Mouse (Mus musculus) spleen, postnatal 10 days (tissue): ENCODE measurements around the gene Prickle1.

Experiments used
- DNase-seq, 2 experiments: peaks; one replicate each; pipeline ENCODE4 v3.0.0; 2021 to 2022; ENCODE audit warnings: low spot score in 2 of 2

The Prickle1 gene

GRCm38 (mm10) chr15:93594888-93595698 is 598 bp downstream of the Prickle1 start:
- DNase-seq, result peak; percentile 26 to 48

GRCm38 (mm10) chr15:93594296-93594887 is 1.3 kb downstream of the Prickle1 start:
- DNase-seq, result no peak

- DNase-seq, result no peak
Observed at GRCm38 (mm10) chr15:93592596-93592995, 3.1 kb downstream of the Prickle1 start.

GRCm38 (mm10) chr15:93591831-93592321 is 3.8 kb downstream of the Prickle1 start:
- DNase-seq, result no peak

GRCm38 (mm10) chr15:93591371-93591770 is 4.3 kb downstream of the Prickle1 start:
- no peak for DNase-seq

GRCm38 (mm10) chr15:93588401-93588800 is 7.3 kb downstream of the Prickle1 start:
- no peak for DNase-seq

- DNase-seq, result no peak
Observed at GRCm38 (mm10) chr15:93587660-93588059, 8.0 kb downstream of the Prickle1 start.

GRCm38 (mm10) chr15:93583051-93583450 is 12.6 kb downstream of the Prickle1 start:
- no peak for DNase-seq

GRCm38 (mm10) chr15:93581736-93582135 is 14.0 kb downstream of the Prickle1 start:
- DNase-seq, result no peak

- no peak for DNase-seq
Observed at GRCm38 (mm10) chr15:93579899-93580298, 15.8 kb downstream of the Prickle1 start.

- no peak for DNase-seq
Observed at GRCm38 (mm10) chr15:93579100-93579499, 16.6 kb downstream of the Prickle1 start.

GRCm38 (mm10) chr15:93576361-93576760 is 19.3 kb downstream of the Prickle1 start:
- DNase-seq, result no peak

GRCm38 (mm10) chr15:93575884-93576283 is 19.8 kb downstream of the Prickle1 start:
- peak; percentile 31 to 74 for DNase-seq

GRCm38 (mm10) chr15:93572889-93573288 is 22.8 kb downstream of the Prickle1 start:
- DNase-seq, result no peak

- no peak for DNase-seq
Observed at GRCm38 (mm10) chr15:93570881-93571495, 24.7 kb downstream of the Prickle1 start.

- DNase-seq, result no peak
Observed at GRCm38 (mm10) chr15:93568911-93569310, 26.8 kb downstream of the Prickle1 start.

GRCm38 (mm10) chr15:93567546-93568307 is 28.0 kb downstream of the Prickle1 start:
- no peak for DNase-seq

GRCm38 (mm10) chr15:93563491-93563890 is 32.2 kb downstream of the Prickle1 start:
- DNase-seq, result no peak

GRCm38 (mm10) chr15:93561540-93561939 is 34.2 kb downstream of the Prickle1 start:
- no peak for DNase-seq

- DNase-seq, result no peak
Observed at GRCm38 (mm10) chr15:93558421-93558820, 37.3 kb downstream of the Prickle1 start.

GRCm38 (mm10) chr15:93555719-93556118 is 40.0 kb downstream of the Prickle1 start:
- no peak for DNase-seq
